Mouse (Mus musculus) ES-Bruce4 (cell line): ENCODE measurements around the gene Stat5b. TPM values are rescaled to one million over a fixed set of nuclear protein-coding genes. Genes with fewer than 3 reads are reported as not detected.

Experiments used
- H3K27ac ChIP-seq: 2 replicates; pipeline ENCODE4 v1.5.1; 2012; ENCODE audit warnings: low read length, inconsistent platforms; ENCODE audit not compliant: insufficient read depth
- H3K27me3 ChIP-seq: 2 replicates; pipeline ENCODE4 v1.6.1; 2012; ENCODE audit warnings: mild to moderate bottlenecking, low read length, inconsistent platforms; ENCODE audit not compliant: control insufficient read depth, poor library complexity, insufficient read depth, severe bottlenecking
- H3K36me3 ChIP-seq: 2 replicates; pipeline ENCODE4 v1.6.1; 2012; ENCODE audit warnings: inconsistent platforms, mild to moderate bottlenecking, low read length, moderate library complexity; ENCODE audit not compliant: control insufficient read depth, poor library complexity, insufficient read depth, severe bottlenecking
- H3K4me1 ChIP-seq: one replicate; pipeline ENCODE4 v1.8.1; 2011; ENCODE audit warnings: low read length; ENCODE audit not compliant: control insufficient read depth, insufficient read depth
- H3K4me3 ChIP-seq: 2 replicates; pipeline ENCODE4 v1.5.1; 2011; ENCODE audit warnings: low read depth, mild to moderate bottlenecking, low read length
- H3K9ac ChIP-seq: 2 replicates; pipeline ENCODE4 v1.6.1; 2012; ENCODE audit warnings: low read depth, mild to moderate bottlenecking, inconsistent platforms; ENCODE audit not compliant: poor library complexity, severe bottlenecking
- H3K9me3 ChIP-seq: replicated peaks from 2 replicates; pipeline ENCODE4 v1.6.1; 2012; ENCODE audit warnings: mild to moderate bottlenecking, low read length, inconsistent platforms; ENCODE audit not compliant: control insufficient read depth, poor library complexity, insufficient read depth, severe bottlenecking
- CTCF ChIP-seq: IDR thresholded peaks from one replicate; pipeline ENCODE4 v1.8.1; 2011; ENCODE audit warnings: low read depth, low read length
- EP300 ChIP-seq: IDR thresholded peaks from 2 replicates; pipeline ENCODE4 v1.6.1; 2011; ENCODE audit warnings: low read depth, low read length; ENCODE audit not compliant: insufficient read depth
- POLR2A ChIP-seq: IDR thresholded peaks from one replicate; pipeline ENCODE4 v1.8.1; 2011; ENCODE audit warnings: low read length; ENCODE audit not compliant: insufficient read depth
- polyA plus RNA-seq: library from polyadenylated mRNA; stranded (reverse); fragments of >200 nt; gene quantifications from 2 replicates; pipeline ENCODE4 v1.2.4, GENCODE M21; 2011; ENCODE audit warnings: low read depth; ENCODE audit not compliant: missing spikeins, insufficient read depth, insufficient read length

The Stat5b gene
- polyA plus RNA-seq, 1 experiment, result 7.3 TPM

- Histone ChIP-seq H3K9me3 (no peaks in the 10 kb centered on the region), H3K27ac (no peak overlapping the region), H3K36me3 (peaks cover 11% of the 10 kb centered on the region), H3K27me3 (no peaks in the 10 kb centered on the region), H3K4me1 (no peaks in the 10 kb centered on the region), H3K9ac (no peak overlapping the region), H3K4me3 (no peak overlapping the region)
- no peak for TF ChIP-seq POLR2A
- no peak for TF ChIP-seq EP300
These were observed 36.7 kb upstream of the Stat5b start for GRCm38 (mm10) chr11:100887236-100887635.

GRCm38 (mm10) chr11:100886188-100886740 is 35.7 kb upstream of the Stat5b start:
- TF ChIP-seq CTCF, result no peak
- no peak for TF ChIP-seq POLR2A
- no peak for TF ChIP-seq EP300
- Histone ChIP-seq H3K4me1 (no peaks in the 10 kb centered on the region), H3K4me3 (no peak overlapping the region), H3K9ac (no peak overlapping the region), H3K27me3 (no peaks in the 10 kb centered on the region), H3K9me3 (no peaks in the 10 kb centered on the region), H3K36me3 (peaks cover 11% of the 10 kb centered on the region), H3K27ac (no peak overlapping the region)

GRCm38 (mm10) chr11:100885472-100885871 is 34.9 kb upstream of the Stat5b start:
- no peak for TF ChIP-seq CTCF
- no peak for TF ChIP-seq POLR2A
- TF ChIP-seq EP300, result no peak
- Histone ChIP-seq H3K27ac (no peak overlapping the region), H3K9ac (no peak overlapping the region), H3K4me1 (no peaks in the 10 kb centered on the region), H3K36me3 (peaks cover 6% of the 10 kb centered on the region), H3K27me3 (no peaks in the 10 kb centered on the region), H3K4me3 (no peak overlapping the region), H3K9me3 (no peaks in the 10 kb centered on the region)

GRCm38 (mm10) chr11:100883640-100884039 is 33.1 kb upstream of the Stat5b start:
- no peaks in the 10 kb centered on the region for H3K4me1 ChIP-seq
- H3K9ac ChIP-seq, result no peak overlapping the region
- no peaks in the 10 kb centered on the region for H3K27me3 ChIP-seq
- H3K4me3 ChIP-seq, result no peak overlapping the region
- H3K27ac ChIP-seq, result no peak overlapping the region
- no peaks in the 10 kb centered on the region for H3K9me3 ChIP-seq
- TF ChIP-seq CTCF, result no peak
- no peak for TF ChIP-seq POLR2A
- no peak for TF ChIP-seq EP300
- 0 out of 2 replicates have a peak, but pooled peaks cover 4% of the 10 kb centered on the region for H3K36me3 ChIP-seq

- H3K9me3 ChIP-seq, result no peaks in the 10 kb centered on the region
- H3K4me3 ChIP-seq, result no peak overlapping the region
- H3K9ac ChIP-seq, result no peak overlapping the region
- H3K4me1 ChIP-seq, result no peaks in the 10 kb centered on the region
- no peaks in the 10 kb centered on the region for H3K36me3 ChIP-seq
- no peak overlapping the region for H3K27ac ChIP-seq
- H3K27me3 ChIP-seq, result no peaks in the 10 kb centered on the region
- no peak for TF ChIP-seq POLR2A
- TF ChIP-seq CTCF, result no peak
- TF ChIP-seq EP300, result no peak
These were observed 29.0 kb upstream of the Stat5b start for GRCm38 (mm10) chr11:100879321-100880078.

GRCm38 (mm10) chr11:100875761-100876160 is 25.2 kb upstream of the Stat5b start:
- no peaks in the 10 kb centered on the region for H3K36me3 ChIP-seq
- H3K4me3 ChIP-seq, result no peak overlapping the region
- no peak overlapping the region for H3K27ac ChIP-seq
- no peaks in the 10 kb centered on the region for H3K9me3 ChIP-seq
- H3K9ac ChIP-seq, result no peak overlapping the region
- no peaks in the 10 kb centered on the region for H3K27me3 ChIP-seq
- H3K4me1 ChIP-seq, result no peaks in the 10 kb centered on the region
- TF ChIP-seq EP300 (no peak), CTCF (no peak), POLR2A (no peak)
